Mouse (Mus musculus) fat pad, adult 2 months (tissue): Measurements from ENCODE around the gene Iqsec1.

Source experiments
- DNase-seq: peaks from one replicate; pipeline ENCODE4 v3.0.0-alpha.2; 2011; ENCODE audit warnings: low read depth, low spot score; ENCODE audit errors: extremely low read depth

Gene Iqsec1

GRCm38 (mm10) chr6:90709929-90710777 is 278.3 kb downstream of the Iqsec1 start:
- no peak for DNase-seq

DNA sequence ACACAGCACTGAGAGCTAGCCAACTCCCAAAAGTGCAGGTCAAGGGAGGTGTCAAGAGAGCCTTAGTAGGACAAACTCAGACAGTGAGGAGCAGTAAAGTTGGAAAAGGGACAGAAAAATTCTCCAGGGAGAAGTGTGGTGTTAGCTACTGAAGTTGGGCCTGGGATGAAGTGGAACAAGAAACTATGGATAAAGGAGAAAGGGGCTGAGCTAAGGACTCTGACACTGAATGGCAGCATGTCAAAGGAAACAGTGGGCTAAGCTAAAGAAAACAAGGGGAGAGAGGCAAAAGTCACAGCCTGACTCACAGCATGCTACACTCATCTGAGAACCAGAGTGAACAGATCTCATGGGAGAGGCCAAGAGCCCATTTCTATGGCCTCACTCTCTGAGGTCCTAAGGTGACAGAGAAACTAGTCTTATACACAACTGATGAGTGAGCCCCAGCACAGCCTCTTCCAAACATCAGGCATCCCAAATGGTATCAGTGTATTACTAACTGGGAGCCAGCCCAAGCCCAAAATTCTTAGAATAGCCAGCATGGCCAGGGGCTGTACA is 280.3 kb downstream of the Iqsec1 start:
- DNase-seq: no peak

- no peak for DNase-seq
Observed at GRCm38 (mm10) chr6:90707143-90707542, 281.3 kb downstream of the Iqsec1 start.

- no peak for DNase-seq
Observed at GRCm38 (mm10) chr6:90706490-90706889, 282.0 kb downstream of the Iqsec1 start.

- no peak for DNase-seq
Observed at GRCm38 (mm10) chr6:90705738-90706137, 282.7 kb downstream of the Iqsec1 start.

- no peak for DNase-seq
Observed at GRCm38 (mm10) chr6:90704705-90705344, 283.7 kb downstream of the Iqsec1 start.

DNA sequence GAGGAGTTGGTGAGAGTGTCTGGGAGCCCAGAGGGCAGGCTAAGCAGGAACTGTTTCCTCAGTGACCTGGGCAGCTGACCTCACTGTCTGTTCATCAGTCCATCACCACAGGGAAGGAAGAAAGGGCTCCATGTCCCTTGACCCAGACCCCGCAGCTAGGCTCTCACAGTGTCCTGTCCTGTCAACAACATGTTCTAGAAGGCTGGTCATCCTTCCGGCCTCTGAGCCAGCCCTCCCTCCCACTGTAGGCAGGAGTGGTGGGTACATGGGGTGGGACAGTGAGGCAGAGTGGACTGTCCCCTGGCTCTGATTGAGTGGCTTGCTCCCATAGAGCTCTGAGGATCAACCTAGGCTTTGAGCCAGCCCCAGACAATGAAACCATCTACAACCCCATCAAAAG is 284.7 kb downstream of the Iqsec1 start:
- no peak for DNase-seq

GRCm38 (mm10) chr6:90702837-90703735 is 285.4 kb downstream of the Iqsec1 start:
- no peak for DNase-seq

GRCm38 (mm10) chr6:90702197-90702596 is 286.3 kb downstream of the Iqsec1 start:
- DNase-seq: no peak

GRCm38 (mm10) chr6:90701391-90701790 is 287.1 kb downstream of the Iqsec1 start:
- no peak for DNase-seq

GRCm38 (mm10) chr6:90700737-90701136 is 287.7 kb downstream of the Iqsec1 start:
- DNase-seq: no peak

DNA sequence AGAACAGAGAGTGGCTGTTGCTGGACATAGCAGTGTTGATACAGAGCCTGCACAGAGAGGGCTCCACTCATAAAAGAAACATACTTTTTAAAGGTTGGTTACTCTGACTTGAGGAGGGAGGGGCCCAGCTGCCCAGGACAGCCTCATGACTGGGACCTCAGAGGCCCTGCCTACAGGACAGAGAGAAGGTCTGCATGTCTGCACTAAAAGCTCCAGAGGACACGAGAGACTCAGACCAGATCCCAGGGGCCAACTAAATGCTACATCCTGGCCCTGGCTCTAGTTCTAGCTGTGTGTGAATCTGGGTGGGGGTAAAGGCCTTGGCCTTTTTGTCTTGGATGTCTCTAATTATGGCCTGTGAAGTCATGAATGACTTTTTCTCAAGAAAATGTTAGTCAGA is 288.4 kb downstream of the Iqsec1 start:
- no peak for DNase-seq

GRCm38 (mm10) chr6:90698843-90699242 is 289.6 kb downstream of the Iqsec1 start:
- DNase-seq: no peak

DNA sequence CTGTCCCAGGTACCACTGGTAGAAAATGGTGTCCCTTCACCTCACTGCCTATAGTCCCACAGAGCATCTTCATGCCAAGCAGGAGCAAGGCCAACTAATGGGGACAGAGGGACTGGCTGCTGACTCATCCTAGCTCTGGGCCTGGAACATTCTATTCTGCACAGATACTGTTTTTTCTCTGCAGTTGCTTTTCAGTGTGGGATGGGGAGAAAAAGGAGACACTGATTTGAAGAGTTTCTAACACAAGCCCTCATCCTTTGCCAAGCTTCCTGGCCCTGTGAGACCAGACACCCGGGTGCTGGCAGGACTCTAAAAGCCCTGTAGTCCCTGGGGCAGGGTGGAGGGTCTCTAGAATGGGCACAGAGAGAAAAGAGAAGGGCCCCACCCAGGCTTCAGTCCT is 292.7 kb downstream of the Iqsec1 start:
- DNase-seq: no peak

GRCm38 (mm10) chr6:90692404-90692803 is 296.1 kb downstream of the Iqsec1 start:
- no peak for DNase-seq

GRCm38 (mm10) chr6:90691935-90692334 is 296.6 kb downstream of the Iqsec1 start:
- no peak for DNase-seq

DNA sequence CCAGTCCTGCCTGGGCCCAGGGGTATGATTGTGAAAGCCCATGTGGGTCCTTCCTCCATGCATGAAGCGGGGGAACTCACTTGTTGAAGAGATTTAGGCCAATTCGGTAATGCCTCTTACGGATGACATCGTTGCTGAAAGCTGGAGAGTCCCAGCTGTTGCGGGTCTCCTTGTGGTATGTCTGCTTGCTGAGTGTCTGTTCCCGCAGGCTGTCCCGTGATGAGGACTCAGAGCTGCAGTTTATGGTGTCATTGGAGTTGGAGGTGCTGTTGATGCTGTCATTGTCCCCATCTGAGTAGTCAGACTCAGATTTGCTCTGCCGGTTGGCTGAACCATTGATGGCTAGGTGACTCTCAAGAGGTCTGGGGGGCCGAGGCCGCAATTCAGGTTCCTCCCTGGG is 299.0 kb downstream of the Iqsec1 start:
- no peak for DNase-seq

GRCm38 (mm10) chr6:90688742-90689141 is 299.7 kb downstream of the Iqsec1 start:
- no peak for DNase-seq

- no peak for DNase-seq
Observed at GRCm38 (mm10) chr6:90688003-90688402, 300.5 kb downstream of the Iqsec1 start.

DNA sequence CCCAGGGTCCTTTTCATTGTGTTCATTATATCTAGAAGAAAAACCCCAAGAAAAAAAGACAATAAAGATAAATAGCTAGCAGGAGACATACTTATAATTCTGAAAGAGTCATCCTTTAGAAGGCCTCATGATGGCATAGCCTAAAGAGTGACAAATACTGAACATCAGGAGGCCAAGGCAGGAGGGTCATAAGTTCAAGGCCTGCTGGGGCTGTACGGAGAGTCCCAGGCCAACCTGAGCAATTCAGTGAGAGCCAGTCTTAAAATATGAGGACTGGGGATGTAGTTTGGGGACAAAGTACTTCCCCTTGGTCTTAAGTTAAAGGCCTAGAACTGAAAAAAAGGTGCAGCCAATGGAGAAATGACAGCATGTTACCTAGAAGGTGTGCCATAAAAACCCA is 301.7 kb downstream of the Iqsec1 start:
- DNase-seq: no peak
